Mouse (Mus musculus): ENCODE measurements around the gene H1foo. TPM values are rescaled to one million over a fixed set of nuclear protein-coding genes. Genes with fewer than 3 reads are reported as not detected.

The H1foo gene
- polyA plus RNA-seq, 1 experiment, result not detected

DNA sequence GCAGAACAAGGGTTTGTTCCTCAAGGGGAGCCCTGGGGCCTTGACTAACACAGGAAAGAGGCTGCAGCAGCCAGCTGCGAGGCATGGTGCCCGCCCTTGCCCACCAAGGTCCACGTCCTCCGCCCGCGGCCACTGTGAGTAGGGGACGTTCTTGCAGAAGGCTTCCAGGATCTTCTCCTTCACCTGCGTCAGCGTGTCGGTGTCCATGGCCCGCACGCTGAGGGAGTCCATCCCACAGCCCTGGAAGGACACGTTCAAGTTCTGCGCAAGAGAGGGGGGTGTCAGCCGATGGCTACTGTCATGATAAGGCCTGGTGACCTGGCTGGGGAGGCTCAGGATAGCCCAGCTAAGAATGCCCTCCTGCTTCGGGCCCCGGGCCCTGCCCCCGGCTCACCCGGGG lies 15.6 kb downstream of the H1foo start:
- no peak overlapping the region for H3K4me3 ChIP-seq (ENCODE audit: control insufficient read depth, low read depth, low read length)
- no peak overlapping the region for H3K27ac ChIP-seq (ENCODE audit: control insufficient read depth, insufficient read depth, low read depth, low read length)
- H3K4me1 ChIP-seq (ENCODE audit: control insufficient read depth, insufficient read depth, low read length), result peaks cover 13% of the 10 kb centered on the region

DNA sequence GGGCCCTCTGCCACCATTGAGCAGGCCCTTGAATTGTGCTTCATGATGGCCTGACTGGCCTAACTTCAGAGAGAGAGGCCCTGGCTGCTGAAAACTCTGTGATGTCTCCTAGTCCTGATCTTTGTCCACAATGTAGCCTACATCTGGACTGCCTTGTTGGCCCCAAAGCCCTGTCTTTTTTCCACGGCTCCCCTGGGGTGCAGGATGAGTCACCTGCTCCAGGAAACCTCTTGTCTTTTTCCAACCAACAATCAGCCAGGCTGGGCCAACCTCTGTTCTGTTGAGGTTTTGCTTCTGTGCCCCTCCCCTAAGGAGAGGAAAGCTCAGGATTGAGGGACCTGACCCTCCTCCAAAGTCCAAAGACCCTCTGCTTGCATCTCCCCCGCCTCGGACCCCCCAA lies 17.0 kb downstream of the H1foo start:
- Histone ChIP-seq H3K27me3 (ENCODE audit: control insufficient read depth, insufficient read depth, low read length) (no peaks in the 10 kb centered on the region), H3K36me3 (ENCODE audit: control insufficient read depth, insufficient read depth, low read length) (no peaks in the 10 kb centered on the region), H3K4me1 (ENCODE audit: control insufficient read depth, insufficient read depth, low read length) (peaks cover 13% of the 10 kb centered on the region), H3K4me3 (ENCODE audit: control insufficient read depth, low read depth, low read length) (no peak overlapping the region), H3K27ac (ENCODE audit: control insufficient read depth, insufficient read depth, low read depth, low read length) (no peak overlapping the region)
- TF ChIP-seq POLR2A (IDR thresholded peaks at IDR 0.05; ENCODE audit: control insufficient read depth, low read depth, low read length) (no peak), CTCF (IDR thresholded peaks at IDR 0.05; ENCODE audit: control insufficient read depth, insufficient read depth, insufficient replicate concordance, low read depth, low read length) (no peak)

More for the DNA sequence above, 15.6 kb downstream of the H1foo start:
- TF ChIP-seq CTCF (IDR thresholded peaks at IDR 0.05; ENCODE audit: control insufficient read depth, insufficient read depth, insufficient replicate concordance, low read depth, low read length) (no peak), POLR2A (IDR thresholded peaks at IDR 0.05; ENCODE audit: control insufficient read depth, low read depth, low read length) (no peak)
- H3K27me3 ChIP-seq (ENCODE audit: control insufficient read depth, insufficient read depth, low read length), result no peaks in the 10 kb centered on the region
- H3K36me3 ChIP-seq (ENCODE audit: control insufficient read depth, insufficient read depth, low read length), result no peaks in the 10 kb centered on the region

- Histone ChIP-seq H3K27me3 (ENCODE audit: control insufficient read depth, insufficient read depth, low read length) (no peaks in the 10 kb centered on the region), H3K4me3 (ENCODE audit: control insufficient read depth, low read depth, low read length) (no peak overlapping the region), H3K4me1 (ENCODE audit: control insufficient read depth, insufficient read depth, low read length) (peaks cover 13% of the 10 kb centered on the region), H3K27ac (ENCODE audit: control insufficient read depth, insufficient read depth, low read depth, low read length) (no peak overlapping the region), H3K36me3 (ENCODE audit: control insufficient read depth, insufficient read depth, low read length) (no peaks in the 10 kb centered on the region)
- TF ChIP-seq POLR2A (IDR thresholded peaks at IDR 0.05; ENCODE audit: control insufficient read depth, low read depth, low read length), result no peak
- peak; percentile 62; the same call in 1 of the 2 replicates for TF ChIP-seq CTCF (IDR thresholded peaks at IDR 0.05; ENCODE audit: control insufficient read depth, insufficient read depth, insufficient replicate concordance, low read depth, low read length)
Observed at GRCm38 (mm10) chr6:115962439-115963085, 17.8 kb downstream of the H1foo start.

DNA sequence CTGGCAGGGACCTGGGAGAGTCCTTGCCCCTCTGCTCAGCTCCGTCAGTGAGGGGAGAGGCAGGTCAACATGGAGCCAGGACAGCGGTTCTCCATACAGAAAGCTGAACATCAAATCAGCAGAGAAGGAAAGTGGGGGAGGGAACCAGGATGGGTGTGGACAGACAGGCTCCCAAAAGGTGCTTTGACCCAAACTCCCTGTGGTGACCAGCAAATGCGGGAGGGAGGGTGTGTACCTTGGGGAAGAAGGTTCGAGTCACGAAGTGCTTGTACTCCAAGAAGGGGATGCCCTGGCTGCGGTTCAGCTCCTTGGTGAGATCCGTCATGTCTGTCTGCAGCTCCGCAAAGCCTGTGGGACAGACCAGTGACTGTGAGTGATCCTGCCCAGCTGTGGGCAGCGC lies 18.9 kb downstream of the H1foo start:
- no peak overlapping the region for H3K4me3 ChIP-seq (ENCODE audit: control insufficient read depth, low read depth, low read length)
- no peaks in the 10 kb centered on the region for H3K27me3 ChIP-seq (ENCODE audit: control insufficient read depth, insufficient read depth, low read length)
- H3K36me3 ChIP-seq (ENCODE audit: control insufficient read depth, insufficient read depth, low read length), result no peaks in the 10 kb centered on the region
- H3K4me1 ChIP-seq (ENCODE audit: control insufficient read depth, insufficient read depth, low read length), result peaks cover 13% of the 10 kb centered on the region
- no peak overlapping the region for H3K27ac ChIP-seq (ENCODE audit: control insufficient read depth, insufficient read depth, low read depth, low read length)
- TF ChIP-seq CTCF (IDR thresholded peaks at IDR 0.05; ENCODE audit: control insufficient read depth, insufficient read depth, insufficient replicate concordance, low read depth, low read length) (no peak), POLR2A (IDR thresholded peaks at IDR 0.05; ENCODE audit: control insufficient read depth, low read depth, low read length) (no peak)

GRCm38 (mm10) chr6:115966227-115966966 lies 21.7 kb downstream of the H1foo start:
- TF ChIP-seq CTCF (IDR thresholded peaks at IDR 0.05; ENCODE audit: control insufficient read depth, insufficient read depth, insufficient replicate concordance, low read depth, low read length) (no peak), POLR2A (IDR thresholded peaks at IDR 0.05; ENCODE audit: control insufficient read depth, low read depth, low read length) (no peak)
- no peak overlapping the region for H3K4me3 ChIP-seq (ENCODE audit: control insufficient read depth, low read depth, low read length)
- no peaks in the 10 kb centered on the region for H3K27me3 ChIP-seq (ENCODE audit: control insufficient read depth, insufficient read depth, low read length)
- no peaks in the 10 kb centered on the region; the same call in 1 of the 2 replicates for H3K4me1 ChIP-seq (ENCODE audit: control insufficient read depth, insufficient read depth, low read length)
- no peak overlapping the region for H3K27ac ChIP-seq (ENCODE audit: control insufficient read depth, insufficient read depth, low read depth, low read length)
- H3K36me3 ChIP-seq (ENCODE audit: control insufficient read depth, insufficient read depth, low read length), result no peaks in the 10 kb centered on the region

- Histone ChIP-seq H3K4me3 (ENCODE audit: control insufficient read depth, low read depth, low read length) (no peak overlapping the region), H3K36me3 (ENCODE audit: control insufficient read depth, insufficient read depth, low read length) (no peaks in the 10 kb centered on the region), H3K4me1 (ENCODE audit: control insufficient read depth, insufficient read depth, low read length) (no peaks in the 10 kb centered on the region), H3K27ac (ENCODE audit: control insufficient read depth, insufficient read depth, low read depth, low read length) (no peak overlapping the region), H3K27me3 (ENCODE audit: control insufficient read depth, insufficient read depth, low read length) (no peaks in the 10 kb centered on the region)
- TF ChIP-seq CTCF (IDR thresholded peaks at IDR 0.05; ENCODE audit: control insufficient read depth, insufficient read depth, insufficient replicate concordance, low read depth, low read length) (no peak), POLR2A (IDR thresholded peaks at IDR 0.05; ENCODE audit: control insufficient read depth, low read depth, low read length) (no peak)
Observed at GRCm38 (mm10) chr6:115967291-115967880, 22.6 kb downstream of the H1foo start.

GRCm38 (mm10) chr6:115968086-115968485 lies 23.3 kb downstream of the H1foo start:
- no peaks in the 10 kb centered on the region for H3K4me1 ChIP-seq (ENCODE audit: control insufficient read depth, insufficient read depth, low read length)
- H3K27ac ChIP-seq (ENCODE audit: control insufficient read depth, insufficient read depth, low read depth, low read length), result no peak overlapping the region
- H3K4me3 ChIP-seq (ENCODE audit: control insufficient read depth, low read depth, low read length), result no peak overlapping the region
- TF ChIP-seq CTCF (IDR thresholded peaks at IDR 0.05; ENCODE audit: control insufficient read depth, insufficient read depth, insufficient replicate concordance, low read depth, low read length), result no peak
- TF ChIP-seq POLR2A (IDR thresholded peaks at IDR 0.05; ENCODE audit: control insufficient read depth, low read depth, low read length), result no peak
- H3K36me3 ChIP-seq (ENCODE audit: control insufficient read depth, insufficient read depth, low read length), result no peaks in the 10 kb centered on the region
- H3K27me3 ChIP-seq (ENCODE audit: control insufficient read depth, insufficient read depth, low read length), result no peaks in the 10 kb centered on the region
